Mouse (Mus musculus): ENCODE measurements around the gene Ncaph. TPM values are rescaled to one million over a fixed set of nuclear protein-coding genes. Genes with fewer than 3 reads are reported as not detected.

The Ncaph gene
- polyA plus RNA-seq (2012; rRNA removed): 72.3 and 76.4 TPM in 2 replicates

DNA sequence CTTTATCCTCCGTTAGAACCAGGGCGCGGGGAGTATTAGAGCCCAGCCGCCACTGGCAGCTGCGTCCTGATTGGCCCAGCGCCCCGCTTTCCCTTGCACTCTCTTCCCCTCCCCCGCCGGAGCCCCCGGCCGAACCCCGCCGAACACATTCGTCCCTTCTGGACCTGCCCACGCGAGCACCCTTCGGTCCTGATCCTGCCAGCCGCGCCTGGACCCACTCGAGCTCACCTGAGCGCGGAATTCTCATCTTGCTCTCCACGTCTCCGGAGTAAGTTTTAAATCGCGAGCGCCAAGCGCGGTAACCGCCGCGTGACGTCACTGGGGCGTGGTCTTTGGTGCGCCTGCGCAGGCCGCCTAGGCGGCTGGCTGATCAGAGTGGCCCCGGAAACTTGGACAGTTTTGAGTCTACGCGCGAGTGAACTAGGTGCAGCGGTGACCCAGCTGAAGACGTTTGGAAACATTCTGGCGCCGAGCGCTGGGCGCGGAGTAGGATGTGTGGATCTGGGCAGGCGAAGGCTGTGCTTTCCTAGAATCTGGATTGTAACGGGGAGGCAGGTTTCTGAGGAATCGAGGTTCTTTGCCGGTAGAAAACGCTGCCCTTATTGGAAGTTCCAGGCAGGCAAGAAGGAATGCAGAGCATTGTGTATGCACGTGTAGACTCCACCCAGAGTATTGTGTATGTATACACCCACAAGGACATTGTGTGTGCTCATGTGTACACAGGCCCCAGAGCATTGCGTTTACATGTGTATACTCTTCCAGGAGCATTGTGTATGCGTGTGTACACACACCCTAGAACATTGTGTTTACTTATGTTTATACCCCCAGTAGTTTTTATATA is at the start of gene Ncaph:
Gene Ncaph (minus strand): TSS at position 334 of the 841 bp plus-strand sequence.

DNA sequence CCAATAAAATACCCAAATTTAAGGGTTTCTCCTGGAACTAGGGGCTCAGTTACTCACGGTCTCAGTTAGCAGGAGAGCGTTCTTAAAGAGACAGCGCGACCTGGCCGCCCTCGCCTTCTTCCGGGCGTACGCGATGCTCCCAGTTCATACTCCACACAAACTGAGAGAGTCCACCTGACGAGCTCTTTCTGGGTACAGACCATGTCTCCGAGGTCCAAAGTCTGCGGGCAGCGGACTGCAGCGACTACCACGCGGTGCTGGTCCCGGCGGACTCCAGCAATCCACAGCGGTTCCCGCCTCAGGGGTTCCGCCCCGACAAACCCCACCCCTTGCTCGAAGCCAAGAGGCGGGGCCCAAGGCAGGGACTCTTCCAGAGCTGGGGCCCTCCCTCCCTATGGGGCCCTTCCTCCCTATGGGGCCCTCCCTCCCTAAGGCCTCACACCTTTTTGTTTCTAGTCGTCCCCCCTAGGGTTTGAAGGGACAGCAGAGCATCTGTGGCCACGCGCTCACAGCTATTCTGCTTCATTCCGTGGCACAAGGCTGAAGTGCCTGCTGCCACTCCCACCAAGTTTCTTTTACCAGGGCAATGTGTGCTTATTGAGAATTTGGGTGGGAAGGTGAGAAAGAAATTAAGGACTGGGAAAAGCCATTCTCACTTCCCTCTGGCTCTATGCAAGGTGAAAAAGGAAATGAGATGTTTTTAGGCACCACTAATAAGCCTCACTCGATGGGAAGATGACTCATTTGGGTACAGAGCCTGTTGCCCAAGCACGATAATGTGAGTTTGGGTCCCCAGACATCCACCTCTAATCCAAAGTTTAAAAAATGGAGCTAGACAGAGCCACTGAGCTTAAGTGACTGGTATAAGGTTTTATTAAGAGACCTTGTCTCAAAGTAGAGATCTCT is 9.7 kb upstream of the Ncaph start, which contains the start of gene Itpripl1:
Gene Itpripl1 (minus strand): TSS at position 285 of the 906 bp plus-strand sequence.

DNA sequence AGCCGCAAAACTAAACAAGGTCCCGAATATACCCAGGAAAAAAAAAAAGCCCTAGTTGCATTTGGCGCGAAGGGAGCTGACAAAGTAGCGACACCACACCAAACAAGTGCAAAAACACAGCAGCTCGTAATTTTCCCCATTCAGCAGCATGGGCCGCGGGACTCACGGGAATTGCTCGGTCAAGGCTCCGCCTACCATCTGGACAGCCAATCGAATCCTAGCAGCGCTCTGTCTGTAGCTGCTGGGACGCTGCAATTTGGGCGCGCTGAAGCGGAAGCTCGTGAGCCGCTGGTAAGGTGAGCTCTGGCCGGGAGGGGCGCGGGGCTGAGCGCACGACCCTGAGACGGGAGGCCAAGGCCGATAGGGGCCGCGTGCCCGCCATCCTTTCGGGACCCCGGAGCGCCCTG is 63.3 kb downstream of the Ncaph start, which contains the start of gene Blvra:
Gene Blvra (plus strand): TSS at position 231 of the 407 bp plus-strand sequence.

Other genes with a start within 250 kb of the Ncaph start
- 15.2 and 29.7 TPM in 2 replicates for gene Sppl2a, start 200.7 kb downstream of the Ncaph start, polyA plus RNA-seq (2012; rRNA removed)
- 9.8 and 12.6 TPM in 2 replicates for gene Ap4e1, start 125.2 kb downstream of the Ncaph start, polyA plus RNA-seq (2012; rRNA removed)
- gene Blvra, start 63.3 kb downstream of the Ncaph start, polyA plus RNA-seq (2012; rRNA removed): 17.7 and 20.8 TPM in 2 replicates
- gene Itpripl1, start 9.5 kb upstream of the Ncaph start, polyA plus RNA-seq (2012; rRNA removed): 8.0 TPM in 2 replicates
- gene 1810024B03Rik, start 74.3 kb upstream of the Ncaph start, polyA plus RNA-seq (2012; rRNA removed): 3.0 and 3.4 TPM in 2 replicates
- 103 and 129 TPM in 2 replicates for gene Snrnp200, start 74.4 kb upstream of the Ncaph start, polyA plus RNA-seq (2012; rRNA removed)
- gene Ciao1, start 113.9 kb upstream of the Ncaph start, polyA plus RNA-seq (2012; rRNA removed): 65.2 and 92.8 TPM in 2 replicates
- gene Tmem127, start 114.0 kb upstream of the Ncaph start, polyA plus RNA-seq (2012; rRNA removed): 21.7 and 32.5 TPM in 2 replicates
- gene Stard7, start 136.3 kb upstream of the Ncaph start, polyA plus RNA-seq (2012; rRNA removed): 73.8 and 107 TPM in 2 replicates
- 3.9 and 4.0 TPM in 2 replicates for gene Dusp2, start 202.2 kb upstream of the Ncaph start, polyA plus RNA-seq (2012; rRNA removed)
- not detected in 2 replicates for gene Astl, start 204.7 kb upstream of the Ncaph start, polyA plus RNA-seq (2012; rRNA removed)
- gene Adra2b, start 229.3 kb upstream of the Ncaph start, polyA plus RNA-seq (2012; rRNA removed): 1.6 and 2.5 TPM in 2 replicates

Measured in central nervous system, embryonic 11.5 days (tissue).